Mouse (Mus musculus) right cerebral cortex, postnatal 25 days (tissue): ENCODE results near the gene Ttyh3.

Source experiments
- DNase-seq: peaks from one replicate; pipeline ENCODE4 v3.0.0; 2022

Ttyh3 gene

DNA sequence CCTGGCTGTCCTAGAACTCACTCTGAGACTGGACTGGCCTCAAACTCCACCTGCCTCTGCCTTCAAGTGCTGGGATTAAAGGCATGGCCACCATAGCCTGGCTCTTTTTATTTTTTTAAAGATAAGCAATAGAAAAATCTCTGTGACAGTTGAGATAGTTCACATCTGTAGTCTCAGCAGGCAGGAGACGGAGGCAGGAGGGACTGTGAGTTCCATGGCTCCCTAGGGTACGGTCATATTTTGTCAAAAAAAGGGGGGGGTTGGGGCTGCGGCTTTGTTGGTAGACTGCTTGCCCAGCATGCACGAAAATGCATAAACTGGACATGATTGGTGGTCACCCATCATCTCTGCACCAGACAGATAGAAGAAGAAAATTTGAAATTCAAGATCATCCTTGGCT is 77.6 kb downstream of the Ttyh3 start:
- DNase-seq = no peak
